In the genomic region with DNA sequence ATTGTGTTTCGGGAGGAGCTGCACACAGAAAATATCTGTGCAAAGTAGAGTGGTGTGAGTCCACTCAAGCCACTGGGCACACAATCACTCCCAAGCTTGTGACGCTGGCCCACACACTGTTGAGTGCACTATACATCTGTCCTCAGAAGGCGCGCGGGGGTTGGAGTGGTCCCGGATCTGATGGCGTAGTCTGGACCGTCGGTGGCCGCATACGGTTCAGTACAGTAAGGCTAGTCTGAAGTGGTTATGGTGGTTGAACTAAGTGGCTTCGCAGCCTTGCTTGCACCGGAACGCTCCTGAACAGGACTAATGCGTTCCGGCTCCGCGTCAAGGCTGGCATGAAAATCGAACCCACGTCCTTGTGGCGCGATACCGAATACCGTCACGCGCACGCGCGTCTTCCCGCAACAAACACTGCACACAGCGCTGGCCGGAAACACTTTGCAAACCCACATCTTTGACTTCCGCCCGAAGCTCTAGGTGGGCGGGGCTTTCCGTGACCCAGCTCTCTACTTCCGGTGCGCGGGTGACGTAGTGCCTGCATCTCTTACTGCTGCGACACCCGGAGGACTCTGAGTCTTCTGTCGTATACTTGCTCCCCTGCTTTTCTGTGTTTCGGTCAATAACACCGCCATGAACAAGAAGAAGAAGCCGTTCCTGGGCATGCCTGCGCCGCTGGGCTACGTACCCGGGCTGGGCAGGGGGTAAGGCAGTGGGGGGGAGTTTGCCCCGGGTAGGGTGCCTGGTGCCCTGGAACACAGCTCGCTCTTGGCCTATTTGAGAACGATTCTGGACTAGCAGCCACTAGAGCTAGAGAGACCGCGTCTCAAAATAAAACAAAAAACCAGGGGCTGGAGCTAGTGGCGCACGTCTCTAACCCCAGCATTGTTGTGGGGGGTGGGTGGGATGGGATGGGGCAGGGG, we compare ENCODE assay signal across 7 mouse cellular contexts. TPM values are rescaled to one million over a fixed set of nuclear protein-coding genes. Genes with fewer than 3 reads are reported as not detected.
DNase-seq lines count a peak whose midpoint lies in the region; ATAC-seq and TF ChIP-seq lines count a peak whose summit lies in the region.

No protein-coding gene starts in this region.

- H3K9me3 ChIP-seq in intestine, postnatal 0 days (ENCODE audit: control insufficient read depth): no peaks in the 10 kb centered on the region
- H3K9me3 ChIP-seq in midbrain, embryonic 12.5 days: no peaks in the 10 kb centered on the region

- no peaks in the 10 kb centered on the region for H3K36me3 ChIP-seq in intestine, postnatal 0 days (ENCODE audit: control insufficient read depth, insufficient read depth)
- H3K36me3 ChIP-seq in midbrain, embryonic 12.5 days: peaks cover 4% of the 10 kb centered on the region; the same call in 1 of the 2 replicates
- peaks cover 2% of the 10 kb centered on the region; the same call in 1 of the 2 replicates for H3K36me3 ChIP-seq in small intestine, adult 2 months (ENCODE audit: control insufficient read depth, insufficient read depth, low read length)

- peak; percentile 20; the same call in 1 of the 2 replicates for TF ChIP-seq CTCF in intestine, postnatal 0 days (IDR thresholded peaks at IDR 0.05; ENCODE audit: low read depth)
- TF ChIP-seq CTCF in small intestine, adult 2 months (IDR thresholded peaks at IDR 0.05; ENCODE audit: extremely low read depth, insufficient read length, insufficient replicate concordance, low read depth, low read length): no peak

- H3K4me2 ChIP-seq in intestine, postnatal 0 days (replicated peaks; ENCODE audit: low read depth): peak overlapping the region; percentile 79
- peak overlapping the region; percentile 85 for H3K4me2 ChIP-seq in midbrain, embryonic 12.5 days (replicated peaks)

- intact Hi-C loops in left cerebral cortex, postnatal 4 days (cut with DNase I): no loop called here

- peak overlapping the region; percentile 83 for H3K4me3 ChIP-seq in intestine, postnatal 0 days (ENCODE audit: low read depth, low read length)
- peak overlapping the region; percentile 92 for H3K4me3 ChIP-seq in midbrain, embryonic 12.5 days
- H3K4me3 ChIP-seq in small intestine, adult 2 months (ENCODE audit: low read depth, low read length): peak overlapping the region; percentile 69

- peak overlapping the region; percentile 90 for H3K27ac ChIP-seq in intestine, postnatal 0 days (ENCODE audit: low read depth, low read length)
- peak overlapping the region; percentile 82 for H3K27ac ChIP-seq in midbrain, embryonic 12.5 days (replicated peaks)
- H3K27ac ChIP-seq in small intestine, adult 2 months (ENCODE audit: insufficient read depth, low read depth, low read length): peak overlapping the region; percentile 71

- H3K27me3 ChIP-seq in intestine, postnatal 0 days (replicated peaks; ENCODE audit: control insufficient read depth, insufficient read depth, low read length): no peaks in the 10 kb centered on the region
- H3K27me3 ChIP-seq in midbrain, embryonic 12.5 days: no peaks in the 10 kb centered on the region
- no peaks in the 10 kb centered on the region for H3K27me3 ChIP-seq in small intestine, adult 2 months (ENCODE audit: control insufficient read depth, insufficient read depth, low read length)

- peak; percentile 90 for ATAC-seq in intestine, postnatal 0 days
- ATAC-seq in midbrain, embryonic 12.5 days (ENCODE audit: low FRiP score, low read depth): peak; percentile 93

- H3K9ac ChIP-seq in intestine, postnatal 0 days (ENCODE audit: low read depth, low read length): peak overlapping the region; percentile 87
- peak overlapping the region; percentile 93 for H3K9ac ChIP-seq in midbrain, embryonic 12.5 days (replicated peaks)

- under 1% methylated on average over 57 of the region's 57 CpGs for WGBS in intestine, postnatal 0 days
- 2% methylated on average over 57 of the region's 57 CpGs for WGBS in midbrain, embryonic 12.5 days
- WGBS in small intestine, adult 2 months: under 1% methylated on average over 57 of the region's 57 CpGs

- TF ChIP-seq POLR2A in small intestine, adult 2 months (IDR thresholded peaks at IDR 0.05; ENCODE audit: low read depth, low read length): peak; percentile 28; the same call in 1 of the 2 replicates

- peaks cover 5% of the 10 kb centered on the region; the same call in 1 of the 2 replicates for H3K4me1 ChIP-seq in intestine, postnatal 0 days (replicated peaks; ENCODE audit: control insufficient read depth, insufficient read depth, low read length)
- H3K4me1 ChIP-seq in midbrain, embryonic 12.5 days: peaks cover 36% of the 10 kb centered on the region
- peaks cover 12% of the 10 kb centered on the region; the same call in 1 of the 2 replicates for H3K4me1 ChIP-seq in small intestine, adult 2 months (ENCODE audit: control insufficient read depth, insufficient read depth, insufficient read length, low read length)

- DNase-seq in adrenal gland, adult 2 months: peak; percentile 96
- DNase-seq in embryo, embryonic 11.5 days (ENCODE audit: low read depth, low spot score): peak; percentile 94
- peak; percentile 90 to 97 for DNase-seq in gastrocnemius, postnatal 4 days (ENCODE audit: low spot score in 2 of 2)
- peak; percentile 97 for DNase-seq in left cerebral cortex, postnatal 4 days

RNA-seq across cellular contexts. Expression of a gene that starts 2.1 kb away (rescaled TPM):
- 10 to 100 TPM in 1 of 2 experiments, 1 to 10 TPM in 1; 9.6 to 21.6 TPM for total RNA-seq in adrenal gland, adult 2 months (2021)
- polyA plus RNA-seq in adrenal gland, adult 2 months (2012; rRNA removed): 41.0 and 44.6 TPM in 2 replicates
- total RNA-seq in gastrocnemius, postnatal 4 days (2021): 1 to 10 TPM; 1.7 to 1.9 TPM
- 18.5 and 18.8 TPM in 2 replicates for polyA plus RNA-seq in intestine, postnatal 0 days (2015; fragmentation: Nextera tagmentation; extraction: Ambion mirVana)
- 10 to 100 TPM; 43.7 to 48.7 TPM for total RNA-seq in left cerebral cortex, postnatal 4 days (2021)
- 88.8 and 92.4 TPM in 2 replicates for polyA plus RNA-seq in midbrain, embryonic 12.5 days (2016; fragmentation: Nextera tagmentation; extraction: Ambion mirVana)
- 13.6 and 26.0 TPM in 2 replicates for polyA plus RNA-seq in small intestine, adult 2 months (2012; rRNA removed)

RNA-seq across cellular contexts. Expression of a gene that starts 8.5 kb away (rescaled TPM):
- 10 to 100 TPM; 40.9 to 52.7 TPM for total RNA-seq in adrenal gland, adult 2 months (2021)
- polyA plus RNA-seq in adrenal gland, adult 2 months (2012; rRNA removed): 69.2 and 72.6 TPM in 2 replicates
- 10 to 100 TPM; 49.8 to 51.4 TPM for total RNA-seq in gastrocnemius, postnatal 4 days (2021)
- polyA plus RNA-seq in intestine, postnatal 0 days (2015; fragmentation: Nextera tagmentation; extraction: Ambion mirVana): 13.0 and 16.2 TPM in 2 replicates
- total RNA-seq in left cerebral cortex, postnatal 4 days (2021): 100 to 1,000 TPM; 191 to 197 TPM
- polyA plus RNA-seq in midbrain, embryonic 12.5 days (2016; fragmentation: Nextera tagmentation; extraction: Ambion mirVana): 71.9 and 85.5 TPM in 2 replicates
- 12.7 and 15.7 TPM in 2 replicates for polyA plus RNA-seq in small intestine, adult 2 months (2012; rRNA removed)

RNA-seq across cellular contexts. Expression of a gene that starts 9.4 kb away (rescaled TPM):
- 10 to 100 TPM; 63.0 to 69.0 TPM for total RNA-seq in adrenal gland, adult 2 months (2021)
- polyA plus RNA-seq in adrenal gland, adult 2 months (2012; rRNA removed): 6.7 and 9.6 TPM in 2 replicates
- total RNA-seq in gastrocnemius, postnatal 4 days (2021): 10 to 100 TPM; 41.9 to 43.9 TPM
- polyA plus RNA-seq in intestine, postnatal 0 days (2015; fragmentation: Nextera tagmentation; extraction: Ambion mirVana): 30.6 and 33.9 TPM in 2 replicates
- 10 to 100 TPM; 49.7 to 51.6 TPM for total RNA-seq in left cerebral cortex, postnatal 4 days (2021)
- 75.2 and 80.5 TPM in 2 replicates for polyA plus RNA-seq in midbrain, embryonic 12.5 days (2016; fragmentation: Nextera tagmentation; extraction: Ambion mirVana)
- polyA plus RNA-seq in small intestine, adult 2 months (2012; rRNA removed): 4.9 and 10.4 TPM in 2 replicates

RNA-seq across cellular contexts. Expression of a gene that starts 16.4 kb away (rescaled TPM):
- 10 to 100 TPM; 64.9 to 73.6 TPM for total RNA-seq in adrenal gland, adult 2 months (2021)
- 165 and 170 TPM in 2 replicates for polyA plus RNA-seq in adrenal gland, adult 2 months (2012; rRNA removed)
- 10 to 100 TPM; 40.2 to 49.9 TPM for total RNA-seq in gastrocnemius, postnatal 4 days (2021)
- 49.4 and 60.2 TPM in 2 replicates for polyA plus RNA-seq in intestine, postnatal 0 days (2015; fragmentation: Nextera tagmentation; extraction: Ambion mirVana)
- total RNA-seq in left cerebral cortex, postnatal 4 days (2021): 10 to 100 TPM; 66.1 to 69.2 TPM
- polyA plus RNA-seq in midbrain, embryonic 12.5 days (2016; fragmentation: Nextera tagmentation; extraction: Ambion mirVana): 60.4 and 71.6 TPM in 2 replicates
- polyA plus RNA-seq in small intestine, adult 2 months (2012; rRNA removed): 96.9 and 149 TPM in 2 replicates

RNA-seq across cellular contexts. Expression of a gene that starts 55.7 kb away (rescaled TPM):
- under 1 TPM in 1 of 2 experiments, not detected in 1; 0.55 TPM for total RNA-seq in adrenal gland, adult 2 months (2021)
- polyA plus RNA-seq in adrenal gland, adult 2 months (2012; rRNA removed): 0.47 TPM in 1 of 2 replicates, not detected in the other
- total RNA-seq in gastrocnemius, postnatal 4 days (2021): under 1 TPM in 1 of 2 experiments, not detected in 1; 0.36 TPM
- polyA plus RNA-seq in intestine, postnatal 0 days (2015; fragmentation: Nextera tagmentation; extraction: Ambion mirVana): 0.26 and 0.55 TPM in 2 replicates
- under 1 TPM; 0.50 to 0.54 TPM for total RNA-seq in left cerebral cortex, postnatal 4 days (2021)
- polyA plus RNA-seq in midbrain, embryonic 12.5 days (2016; fragmentation: Nextera tagmentation; extraction: Ambion mirVana): not detected in 2 replicates
- 0.29 and 0.42 TPM in 2 replicates for polyA plus RNA-seq in small intestine, adult 2 months (2012; rRNA removed)

Comparison
In these comparisons a context has a peak if more than half of its experiments do, and no peak if none do; other contexts are left out.
1. Peak in every context shown above with its lines: DNase-seq, ATAC-seq, H3K4me3 ChIP-seq and H3K27ac ChIP-seq.